Mouse (Mus musculus) kidney, embryonic 14.5 days (tissue): ENCODE results near the gene Tnfsf9. TPM values are rescaled to one million over a fixed set of nuclear protein-coding genes. Genes with fewer than 3 reads are reported as not detected.

Source experiments
- polyA plus RNA-seq: library from polyadenylated mRNA; unstranded; fragments of >200 nt; fragmentation: Nextera tagmentation; extraction: Ambion mirVana; gene quantifications from 2 replicates; pipeline ENCODE4 v1.2.1, GENCODE M21; 2014

Tnfsf9 gene
- polyA plus RNA-seq, 1 experiment from 2014 or later = 10.1 TPM

Other genes starting within 250 kb of the Tnfsf9 start
- not detected in 2 replicates for gene Acsbg2, start 230.9 kb upstream of the Tnfsf9 start, polyA plus RNA-seq
- 0.15 and 0.30 TPM in 2 replicates for gene 1700061G19Rik, start 229.8 kb upstream of the Tnfsf9 start, polyA plus RNA-seq
- gene Mllt1, start 169.9 kb upstream of the Tnfsf9 start, polyA plus RNA-seq = 35.5 and 35.8 TPM in 2 replicates
- gene Acer1, start 123.2 kb upstream of the Tnfsf9 start, polyA plus RNA-seq = not detected in 2 replicates
- gene Clpp, start 115.0 kb upstream of the Tnfsf9 start, polyA plus RNA-seq = 173 and 206 TPM in 2 replicates
- 54.8 and 55.8 TPM in 2 replicates for gene Alkbh7, start 108.0 kb upstream of the Tnfsf9 start, polyA plus RNA-seq
- gene Pspn, start 105.3 kb upstream of the Tnfsf9 start, polyA plus RNA-seq = 1.4 TPM in 1 of 2 replicates, not detected in the other
- 65.1 and 65.6 TPM in 2 replicates for gene Gtf2f1, start 94.0 kb upstream of the Tnfsf9 start, polyA plus RNA-seq
- gene Gm17949, start 93.9 kb upstream of the Tnfsf9 start, polyA plus RNA-seq = 0.24 and 0.39 TPM in 2 replicates
- 46.2 and 65.9 TPM in 2 replicates for gene Khsrp, start 73.8 kb upstream of the Tnfsf9 start, polyA plus RNA-seq
- gene Slc25a41, start 63.7 kb upstream of the Tnfsf9 start, polyA plus RNA-seq = 0.16 TPM in 1 of 2 replicates, not detected in the other
- gene Crb3, start 46.2 kb upstream of the Tnfsf9 start, polyA plus RNA-seq = 46.4 and 48.7 TPM in 2 replicates
- gene Slc25a23, start 45.5 kb upstream of the Tnfsf9 start, polyA plus RNA-seq = 12.9 and 13.2 TPM in 2 replicates
- 3.4 and 4.4 TPM in 2 replicates for gene Dennd1c, start 26.8 kb upstream of the Tnfsf9 start, polyA plus RNA-seq
- gene Tubb4a, start 17.5 kb upstream of the Tnfsf9 start, polyA plus RNA-seq = 23.3 and 23.8 TPM in 2 replicates
- gene Cd70, start 44.5 kb downstream of the Tnfsf9 start, polyA plus RNA-seq = not detected in 2 replicates
- gene Tnfsf14, start 88.9 kb downstream of the Tnfsf9 start, polyA plus RNA-seq = not detected in 2 replicates
- 0.19 and 1.2 TPM in 2 replicates for gene C3, start 122.8 kb downstream of the Tnfsf9 start, polyA plus RNA-seq
- gene Gpr108, start 143.1 kb downstream of the Tnfsf9 start, polyA plus RNA-seq = 32.8 and 36.8 TPM in 2 replicates
- 29.7 and 37.1 TPM in 2 replicates for gene Trip10, start 144.1 kb downstream of the Tnfsf9 start, polyA plus RNA-seq
- gene Vav1, start 173.8 kb downstream of the Tnfsf9 start, polyA plus RNA-seq = 1.3 and 1.7 TPM in 2 replicates